Mouse (Mus musculus): Measurements from ENCODE around the gene Serpinb3c. TPM values are rescaled to one million over a fixed set of nuclear protein-coding genes. Genes with fewer than 3 reads are reported as not detected.
"Not testable (repeated sequence)": the region's sequence is repeated elsewhere in the genome, so short reads cannot be mapped to it uniquely, and the experiment has no call there.

The Serpinb3c gene
- total RNA-seq (2021), result not detected
- long read RNA-seq, experiment 1, partial matches to known transcripts, result 0 of 1 reads
- long read RNA-seq, experiment 1, other reads (novel, unspliced or antisense), result 0 of 1 reads
- long read RNA-seq, experiment 2, result 0 reads

- DNase-seq (ENCODE audit: low spot score in 2 of 2), result not testable (repeated sequence)
Observed at GRCm38 (mm10) chr1:107278261-107278660, at the start of gene Serpinb3c, which contains the start of gene Serpinb3b. Gene Serpinb3c, minus strand, starts transcription at chr1:107278371. Gene Serpinb3b, minus strand, starts transcription at chr1:107278361.

GRCm38 (mm10) chr1:107243170-107243569 is 35.0 kb downstream of the Serpinb3c start:
- DNase-seq (ENCODE audit: low spot score in 2 of 2), result not testable (repeated sequence)

Other genes with a start within 250 kb of the Serpinb3c start
- gene Serpinb3a, start 226.1 kb downstream of the Serpinb3c start, total RNA-seq (2021), result not detected
- not detected for gene Serpinb3d, start 194.9 kb downstream of the Serpinb3c start, total RNA-seq (2021)
- gene Serpinb3b, start within 50 bp of the Serpinb3c start, total RNA-seq (2021), result not detected
- not detected for gene Serpinb11, start 82.8 kb upstream of the Serpinb3c start, total RNA-seq (2021)
- gene Serpinb7, start 121.3 kb upstream of the Serpinb3c start, total RNA-seq (2021), result not detected
- under 1 TPM in 1 of 2 experiments, not detected in 1; 0.21 TPM for gene Serpinb2, start 233.1 kb upstream of the Serpinb3c start, total RNA-seq (2021)